Mouse (Mus musculus): Measurements from ENCODE around the gene Glyr1. TPM values are rescaled to one million over a fixed set of nuclear protein-coding genes. Genes with fewer than 3 reads are reported as not detected.

Gene Glyr1
- polyA plus RNA-seq, 1 experiment from 2014 or later, result 129 TPM

DNA sequence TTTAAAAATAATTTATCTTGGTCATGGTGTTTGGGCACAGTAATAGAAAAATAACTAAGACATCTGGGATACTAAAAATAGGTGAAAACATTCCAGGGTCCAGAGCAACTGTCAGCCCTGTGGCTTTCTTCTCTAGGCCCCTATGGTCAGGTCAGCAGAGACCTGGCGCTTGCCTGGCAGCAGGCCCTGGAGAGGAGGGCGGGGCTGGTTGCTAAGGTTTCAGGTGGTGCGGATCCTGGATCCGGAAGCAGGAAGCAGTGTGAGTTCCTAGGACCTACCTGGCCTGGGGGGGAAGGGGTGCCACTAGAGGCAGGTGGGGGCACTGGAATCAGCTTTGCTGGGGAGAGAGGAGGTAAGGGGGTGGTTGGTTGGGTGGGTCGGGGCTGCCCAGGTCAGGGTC lies 42.6 kb downstream of the Glyr1 start, which contains the start of gene Smim22:
Gene Smim22 (plus strand): TSS at position 222 of the 400 bp plus-strand sequence.
- Histone ChIP-seq H3K36me3 (peaks cover 13% of the 10 kb centered on the region), H3K27me3 (ENCODE audit: insufficient read depth, poor library complexity, severe bottlenecking) (no peaks in the 10 kb centered on the region), H3K27ac (peak within 1 kb of the TSS; percentile 50), H3K9me3 (no peaks in the 10 kb centered on the region), H3K4me3 (peak within 1 kb of the TSS; percentile 19; the same call in 1 of the 2 replicates), H3K4me1 (peaks cover 22% of the 10 kb centered on the region)
- WGBS, result 35% methylated on average over 5 of the region's 5 CpGs
- no peak for DNase-seq (ENCODE audit: low spot score)

DNA sequence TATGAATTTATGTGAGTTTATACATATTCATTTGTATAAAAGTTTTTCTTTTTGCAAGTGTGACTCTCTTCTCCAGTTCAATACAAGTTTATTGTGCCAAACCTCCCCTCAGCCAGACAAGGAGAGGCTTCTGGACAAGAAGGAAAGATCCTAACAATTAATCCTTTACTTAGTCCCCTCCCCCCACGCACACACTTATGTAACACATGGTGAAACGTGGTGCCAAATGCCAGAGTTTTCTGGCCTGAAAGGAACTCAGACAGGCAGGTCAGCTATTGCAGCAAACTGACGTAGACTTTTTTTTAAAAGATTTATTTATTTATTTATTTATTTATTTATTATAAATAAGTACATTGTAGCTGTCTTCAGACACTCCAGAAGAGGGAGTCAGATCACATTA lies 49.1 kb downstream of the Glyr1 start:
- no peak overlapping the region for H3K27ac ChIP-seq
- no peak for DNase-seq (ENCODE audit: low spot score)
- H3K27me3 ChIP-seq (ENCODE audit: insufficient read depth, poor library complexity, severe bottlenecking), result no peaks in the 10 kb centered on the region
- WGBS, result 73% methylated on average over 3 of the region's 3 CpGs
- H3K36me3 ChIP-seq, result no peaks in the 10 kb centered on the region
- H3K4me3 ChIP-seq, result no peak overlapping the region
- H3K9me3 ChIP-seq, result no peaks in the 10 kb centered on the region
- H3K4me1 ChIP-seq, result peaks cover 5% of the 10 kb centered on the region; the same call in 1 of the 2 replicates

DNA sequence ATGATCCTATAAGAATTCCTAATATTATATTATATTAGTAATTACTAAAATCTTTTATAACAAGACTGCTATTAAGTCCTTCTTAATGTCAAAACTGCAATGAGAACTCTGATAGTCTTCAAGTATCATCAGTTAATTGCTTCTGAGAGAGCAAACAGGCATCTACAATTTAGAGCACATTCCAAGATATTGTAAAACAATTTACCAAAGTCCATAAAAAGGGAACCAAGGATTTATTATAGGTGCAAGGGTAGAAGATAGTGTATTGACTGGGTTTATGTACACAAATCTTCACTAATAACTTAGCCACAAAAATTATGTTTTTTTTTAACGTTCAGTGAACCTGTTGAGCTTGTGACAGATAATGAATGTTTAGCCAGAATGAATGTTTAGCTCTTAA lies 50.7 kb downstream of the Glyr1 start:
- H3K9me3 ChIP-seq, result no peaks in the 10 kb centered on the region
- 69% methylated on average over 1 of the region's 1 CpGs for WGBS

DNA sequence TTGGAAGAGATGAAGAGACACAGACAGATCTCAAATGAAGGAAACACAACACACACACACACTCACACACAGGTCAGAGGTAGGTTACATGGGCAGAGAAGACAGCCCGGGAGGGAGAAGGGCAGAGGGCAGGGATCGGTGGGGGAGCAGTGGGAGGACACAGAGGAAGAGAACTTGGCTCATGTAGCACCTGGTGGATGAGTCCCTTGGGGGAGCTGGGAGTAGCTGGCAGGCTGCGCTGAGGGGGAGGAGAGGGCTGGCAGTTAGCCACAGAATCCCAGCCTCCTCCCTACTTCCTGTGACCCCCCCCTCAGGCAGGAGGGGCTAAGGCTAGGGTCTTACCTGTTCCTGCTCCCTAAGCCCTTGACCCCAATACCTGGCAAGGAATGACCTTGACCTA lies 52.1 kb downstream of the Glyr1 start, which contains the start of gene Sept12:
Gene Sept12 (minus strand): TSS at position 300 of the 400 bp plus-strand sequence.
- Histone ChIP-seq H3K4me1 (peaks cover 5% of the 10 kb centered on the region; the same call in 1 of the 2 replicates), H3K27me3 (ENCODE audit: insufficient read depth, poor library complexity, severe bottlenecking) (no peaks in the 10 kb centered on the region), H3K36me3 (no peaks in the 10 kb centered on the region), H3K4me3 (no peak within 1 kb of the TSS), H3K9me3 (no peaks in the 10 kb centered on the region), H3K27ac (peak within 1 kb of the TSS; percentile 57; the same call in 1 of the 2 replicates)
- DNase-seq (ENCODE audit: low spot score), result no peak
- WGBS, result 48% methylated on average over 3 of the region's 3 CpGs

More for the DNA sequence above, 50.7 kb downstream of the Glyr1 start:
- no peaks in the 10 kb centered on the region for H3K27me3 ChIP-seq (ENCODE audit: insufficient read depth, poor library complexity, severe bottlenecking)
- H3K27ac ChIP-seq, result no peak overlapping the region
- H3K4me3 ChIP-seq, result no peak overlapping the region
- no peaks in the 10 kb centered on the region for H3K36me3 ChIP-seq
- peaks cover 5% of the 10 kb centered on the region; the same call in 1 of the 2 replicates for H3K4me1 ChIP-seq
- no peak for DNase-seq (ENCODE audit: low spot score)

DNA sequence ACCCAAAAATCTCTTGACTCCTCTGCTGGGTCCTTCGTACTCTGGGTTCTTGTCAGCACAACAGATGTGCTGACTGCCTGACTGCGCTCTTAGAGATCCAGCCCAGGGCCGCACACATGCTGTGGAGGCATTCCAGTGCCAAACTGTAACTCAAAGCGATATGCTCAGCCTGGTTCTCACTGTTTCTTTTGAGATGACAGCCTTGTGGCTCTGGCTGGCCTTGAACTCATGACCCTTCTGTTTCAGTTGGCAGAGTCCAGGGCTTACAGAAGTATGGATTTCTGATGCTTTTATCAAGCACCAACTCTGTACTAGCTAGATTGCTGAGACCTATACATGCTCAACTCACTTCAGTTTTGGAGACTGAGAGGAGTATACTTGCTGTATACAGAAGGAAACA lies 56.4 kb downstream of the Glyr1 start:
- H3K36me3 ChIP-seq, result no peaks in the 10 kb centered on the region
- no peaks in the 10 kb centered on the region for H3K9me3 ChIP-seq
- H3K27ac ChIP-seq, result no peak overlapping the region
- 81% methylated on average over 4 of the region's 4 CpGs for WGBS
- H3K27me3 ChIP-seq (ENCODE audit: insufficient read depth, poor library complexity, severe bottlenecking), result no peaks in the 10 kb centered on the region
- no peak overlapping the region for H3K4me3 ChIP-seq
- no peak for DNase-seq (ENCODE audit: low spot score)
- H3K4me1 ChIP-seq, result peaks cover 5% of the 10 kb centered on the region; the same call in 1 of the 2 replicates

DNA sequence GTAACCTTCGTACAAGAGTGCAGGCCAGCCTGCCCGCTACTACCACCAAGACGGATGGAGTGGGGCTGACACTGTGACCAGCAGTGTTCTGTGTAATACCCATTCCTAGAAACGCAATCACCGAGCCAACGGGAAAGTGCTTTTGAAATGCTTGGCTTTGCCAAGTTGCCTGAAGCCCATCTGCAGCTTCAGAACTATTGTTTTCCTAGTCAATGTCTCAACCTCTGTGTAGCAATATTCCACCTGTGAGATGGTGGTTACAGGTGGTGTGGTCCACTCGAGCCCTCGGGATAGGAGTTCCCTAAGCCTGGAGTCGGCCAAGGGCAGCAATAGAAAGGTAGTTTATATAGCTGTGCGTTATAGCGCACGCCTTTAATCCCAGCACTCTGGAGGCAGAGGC lies 64.9 kb downstream of the Glyr1 start:
- no peak overlapping the region for H3K4me3 ChIP-seq
- H3K4me1 ChIP-seq, result no peaks in the 10 kb centered on the region
- no peaks in the 10 kb centered on the region for H3K9me3 ChIP-seq
- H3K36me3 ChIP-seq, result no peaks in the 10 kb centered on the region
- DNase-seq (ENCODE audit: low spot score), result no peak
- no peak overlapping the region for H3K27ac ChIP-seq
- 90% methylated on average over 12 of the region's 12 CpGs for WGBS
- H3K27me3 ChIP-seq (ENCODE audit: insufficient read depth, poor library complexity, severe bottlenecking), result no peaks in the 10 kb centered on the region

DNA sequence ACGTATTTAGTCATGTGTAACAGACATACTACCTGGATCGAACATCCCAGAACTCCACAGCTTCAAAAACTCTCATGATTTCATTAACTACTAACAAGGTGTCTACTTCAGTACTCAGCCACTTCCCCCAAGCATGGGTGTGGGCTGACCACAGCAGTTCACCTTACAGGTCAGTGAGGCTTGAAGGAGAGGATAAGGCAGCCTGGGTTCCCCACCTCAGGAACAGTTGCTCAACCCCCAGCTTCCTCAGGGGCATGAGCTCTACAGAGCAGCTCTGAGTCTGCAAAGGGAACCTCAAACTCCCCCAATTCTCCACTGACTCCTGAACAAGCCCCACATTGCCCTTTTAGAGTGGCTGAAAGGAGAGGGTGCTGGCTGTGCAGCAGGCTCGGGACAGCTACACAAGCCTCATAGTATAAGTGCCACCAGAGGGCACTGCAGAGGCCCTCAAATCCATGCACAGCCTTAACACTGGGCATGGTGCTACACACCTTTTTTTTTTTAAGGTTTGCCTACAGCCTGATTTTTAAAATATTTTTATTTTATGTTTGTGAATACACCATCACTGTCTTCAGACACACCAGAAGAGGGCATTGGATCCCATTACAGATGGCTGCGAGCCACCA lies 69.8 kb downstream of the Glyr1 start:
- Histone ChIP-seq H3K4me1 (peaks cover 13% of the 10 kb centered on the region), H3K36me3 (no peaks in the 10 kb centered on the region), H3K27me3 (ENCODE audit: insufficient read depth, poor library complexity, severe bottlenecking) (no peaks in the 10 kb centered on the region), H3K27ac (no peak overlapping the region), H3K4me3 (no peak overlapping the region), H3K9me3 (no peaks in the 10 kb centered on the region)
- WGBS, result 73% methylated on average over 4 of the region's 4 CpGs
- no peak for DNase-seq (ENCODE audit: low spot score)

DNA sequence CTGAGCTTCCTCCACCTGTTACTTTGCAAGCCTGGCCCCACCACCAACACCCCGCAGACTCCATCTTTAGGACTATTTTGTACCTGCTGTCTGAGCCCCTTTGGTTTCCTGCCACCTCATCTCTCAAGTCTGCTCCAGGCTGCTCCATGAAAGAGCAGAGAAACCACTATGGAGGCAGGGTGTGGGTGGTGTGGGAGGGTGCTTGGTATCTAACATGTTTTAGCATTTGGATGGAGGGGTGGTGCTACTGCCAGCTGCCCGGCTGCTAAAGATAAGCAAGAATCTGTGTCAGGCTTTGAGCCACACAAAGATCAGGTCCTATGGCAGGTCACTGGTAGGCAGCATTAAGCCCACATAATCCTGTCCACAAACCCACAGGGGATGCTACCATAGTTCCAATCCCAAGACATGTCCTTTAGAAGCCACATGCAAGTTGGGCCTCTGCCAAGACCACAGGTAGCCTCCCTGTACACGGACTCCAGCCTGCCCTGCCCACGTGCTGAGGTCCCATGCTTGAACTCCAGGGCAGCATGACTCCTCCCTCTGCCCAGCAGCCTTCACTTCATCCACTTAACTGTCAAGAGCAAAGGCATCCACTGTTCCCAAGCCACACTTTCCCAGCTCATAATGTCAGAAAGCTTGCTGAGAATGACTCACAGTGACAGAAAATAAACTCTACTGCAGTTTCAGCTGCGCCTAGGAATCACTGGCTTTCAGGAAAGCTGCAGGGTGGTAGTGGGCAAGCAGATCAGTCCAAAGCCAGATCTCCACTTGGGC lies 71.2 kb downstream of the Glyr1 start:
- no peaks in the 10 kb centered on the region for H3K27me3 ChIP-seq (ENCODE audit: insufficient read depth, poor library complexity, severe bottlenecking)
- 47% methylated on average over 5 of the region's 5 CpGs for WGBS
- H3K36me3 ChIP-seq, result no peaks in the 10 kb centered on the region
- H3K9me3 ChIP-seq, result no peaks in the 10 kb centered on the region
- peaks cover 13% of the 10 kb centered on the region for H3K4me1 ChIP-seq
- DNase-seq (ENCODE audit: low spot score), result no peak
- H3K4me3 ChIP-seq, result no peak overlapping the region
- peak overlapping the region; percentile 23 for H3K27ac ChIP-seq

DNA sequence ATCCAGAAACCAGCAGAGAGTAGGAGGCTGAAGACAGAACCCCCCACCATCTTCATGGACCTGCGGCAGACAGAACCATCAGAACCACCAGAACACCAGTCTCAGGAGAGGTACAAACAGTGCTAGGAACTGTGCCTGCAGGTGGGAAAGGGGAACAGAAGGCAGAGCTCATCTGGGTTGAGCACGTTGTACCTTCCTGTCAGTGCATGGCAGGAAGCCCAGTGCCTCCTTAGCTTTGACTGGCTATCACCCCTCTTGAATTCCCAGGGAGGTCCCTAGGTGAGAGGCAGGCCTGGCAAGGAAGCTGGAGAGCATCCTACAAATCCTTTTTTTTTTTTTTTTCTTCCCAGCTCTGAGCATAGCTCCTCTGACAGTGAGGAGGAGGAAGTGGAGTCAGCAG lies 73.5 kb downstream of the Glyr1 start:
- Histone ChIP-seq H3K27ac (no peak overlapping the region), H3K4me1 (peaks cover 13% of the 10 kb centered on the region), H3K9me3 (no peaks in the 10 kb centered on the region), H3K27me3 (ENCODE audit: insufficient read depth, poor library complexity, severe bottlenecking) (no peaks in the 10 kb centered on the region), H3K36me3 (no peaks in the 10 kb centered on the region), H3K4me3 (no peak overlapping the region)
- 70% methylated on average over 2 of the region's 2 CpGs for WGBS
- no peak for DNase-seq (ENCODE audit: low spot score)

DNA sequence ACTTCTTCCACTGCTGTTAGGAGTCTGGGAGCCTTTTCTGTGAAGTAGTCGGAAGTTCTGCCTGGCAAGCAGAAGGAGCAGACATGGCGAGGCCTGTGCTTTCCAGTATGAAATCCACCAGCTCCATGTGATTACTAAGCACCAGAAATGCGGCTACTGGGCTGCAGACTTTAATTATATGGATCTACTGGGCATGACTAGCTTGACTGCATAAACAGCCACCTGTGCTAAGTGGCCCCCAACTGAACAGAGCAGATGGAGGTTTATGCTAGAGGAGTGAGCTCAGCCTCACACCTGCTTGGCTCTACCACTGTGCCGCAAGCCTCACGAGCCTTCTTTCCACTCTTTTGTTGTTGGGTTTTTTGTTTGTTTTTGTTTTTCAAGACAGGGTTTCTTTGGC lies 75.1 kb downstream of the Glyr1 start:
- Histone ChIP-seq H3K27ac (no peak overlapping the region), H3K4me3 (no peak overlapping the region), H3K9me3 (no peaks in the 10 kb centered on the region), H3K36me3 (no peaks in the 10 kb centered on the region), H3K4me1 (peaks cover 13% of the 10 kb centered on the region), H3K27me3 (ENCODE audit: insufficient read depth, poor library complexity, severe bottlenecking) (no peaks in the 10 kb centered on the region)
- 81% methylated on average over 5 of the region's 5 CpGs for WGBS
- DNase-seq (ENCODE audit: low spot score), result no peak

DNA sequence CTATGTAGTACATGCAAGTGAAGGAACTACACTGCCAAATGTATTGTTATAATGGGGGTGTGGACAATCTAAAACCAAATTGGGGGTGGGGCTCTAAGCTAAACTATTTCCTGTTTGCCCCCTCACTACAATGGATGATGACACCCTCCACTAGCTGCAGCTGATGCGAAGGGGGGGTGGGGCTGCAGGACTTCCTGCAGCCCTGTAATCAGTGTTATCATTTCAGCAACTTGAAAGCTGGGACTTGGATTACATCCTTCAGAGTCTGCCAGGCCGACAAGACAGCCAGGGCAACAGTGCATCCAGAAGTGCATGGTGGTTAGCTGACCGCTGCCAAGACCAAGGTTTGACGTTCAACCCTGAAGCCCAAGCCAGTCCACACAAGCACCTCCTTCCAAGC lies 78.0 kb downstream of the Glyr1 start:
- no peak for DNase-seq (ENCODE audit: low spot score)

DNA sequence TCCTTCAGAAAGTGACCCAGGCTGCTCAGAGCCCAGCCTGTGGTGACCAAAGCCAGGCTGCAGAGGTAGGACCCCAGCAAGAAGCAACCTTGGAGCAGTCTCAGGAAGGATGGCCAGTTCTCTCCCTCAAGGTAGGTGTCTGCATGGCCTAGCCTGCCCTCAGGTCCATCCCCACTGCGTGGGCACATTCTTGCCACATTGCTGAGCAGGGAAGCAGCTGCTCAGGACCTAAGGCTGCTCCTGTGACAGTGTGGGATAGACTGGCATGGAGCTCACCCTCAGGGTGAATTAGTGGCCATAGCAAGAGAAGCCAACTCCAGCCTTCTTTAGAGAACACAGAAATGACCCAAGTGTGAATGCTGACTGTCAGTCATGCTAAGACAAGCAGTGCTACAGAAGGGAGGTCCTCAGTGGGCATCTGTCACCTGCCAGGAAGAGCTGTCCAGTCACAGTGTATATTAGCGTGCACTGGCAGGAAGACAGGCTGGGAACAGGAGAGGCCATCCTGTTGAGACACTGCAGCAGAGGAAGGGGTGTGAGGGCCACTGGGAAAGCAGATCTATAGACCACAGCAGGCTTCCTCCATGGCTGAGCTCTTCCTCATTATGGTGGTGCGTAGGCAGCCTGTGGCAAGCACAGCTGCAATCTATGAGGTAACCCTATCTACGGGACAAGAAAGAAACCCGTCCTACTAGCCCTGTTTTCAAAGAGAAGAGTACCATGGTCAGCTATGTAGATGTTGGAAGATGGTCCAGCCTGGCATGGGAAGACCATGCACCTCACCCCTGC lies 80.4 kb downstream of the Glyr1 start:
- H3K9me3 ChIP-seq, result no peaks in the 10 kb centered on the region
- no peak for DNase-seq (ENCODE audit: low spot score)
- no peaks in the 10 kb centered on the region for H3K27me3 ChIP-seq (ENCODE audit: insufficient read depth, poor library complexity, severe bottlenecking)
- no peak overlapping the region for H3K4me3 ChIP-seq
- no peaks in the 10 kb centered on the region; the same call in 1 of the 2 replicates for H3K36me3 ChIP-seq
- H3K4me1 ChIP-seq, result peaks cover 4% of the 10 kb centered on the region; the same call in 1 of the 2 replicates
- H3K27ac ChIP-seq, result no peak overlapping the region
- WGBS, result 78% methylated on average over 5 of the region's 5 CpGs

More for the DNA sequence above, 78.0 kb downstream of the Glyr1 start:
- 54% methylated on average over 4 of the region's 4 CpGs for WGBS
- Histone ChIP-seq H3K4me1 (no peaks in the 10 kb centered on the region), H3K36me3 (no peaks in the 10 kb centered on the region; the same call in 1 of the 2 replicates), H3K27me3 (ENCODE audit: insufficient read depth, poor library complexity, severe bottlenecking) (no peaks in the 10 kb centered on the region), H3K9me3 (no peaks in the 10 kb centered on the region), H3K27ac (no peak overlapping the region), H3K4me3 (no peak overlapping the region)
